Mouse (Mus musculus) limb, embryonic 15.5 days (tissue): Measurements from ENCODE around the gene Actl7a. TPM values are rescaled to one million over a fixed set of nuclear protein-coding genes. Genes with fewer than 3 reads are reported as not detected.

Experiments used
- ATAC-seq: fragments of 200-750 bp; cut with Nextera tagmentation; 2 replicates; pipeline ENCODE4 v1.8.0; 2017; ENCODE audit warnings: low read depth, moderate TSS enrichment; ENCODE audit not compliant: insufficient number of reproducible peaks, low FRiP score, low TSS enrichment
- H3K27ac ChIP-seq: fragments of 300-500 bp; sonication (generic); 2 replicates; pipeline ENCODE4 v1.5.1; 2015; ENCODE audit warnings: moderate library complexity, mild to moderate bottlenecking, inconsistent platforms
- H3K27me3 ChIP-seq: fragments of 300-500 bp; sonication (generic); 2 replicates; pipeline ENCODE4 v1.6.1; 2015; ENCODE audit warnings: inconsistent platforms
- H3K36me3 ChIP-seq: fragments of 300-500 bp; sonication (generic); 2 replicates; pipeline ENCODE4 v1.6.1; 2015; ENCODE audit warnings: inconsistent platforms
- H3K4me1 ChIP-seq: fragments of 300-500 bp; sonication (generic); 2 replicates; pipeline ENCODE4 v1.6.1; 2015; ENCODE audit warnings: inconsistent platforms
- H3K4me2 ChIP-seq: fragments of 300-500 bp; sonication (generic); 2 replicates; pipeline ENCODE4 v1.6.1; 2015; ENCODE audit warnings: mild to moderate bottlenecking, inconsistent platforms
- H3K4me3 ChIP-seq: fragments of 300-500 bp; sonication (generic); 2 replicates; pipeline ENCODE4 v1.5.1; 2015; ENCODE audit warnings: mild to moderate bottlenecking, inconsistent platforms
- H3K9ac ChIP-seq: fragments of 300-500 bp; sonication (generic); 2 replicates; pipeline ENCODE4 v1.6.1; 2015; ENCODE audit warnings: inconsistent platforms
- H3K9me3 ChIP-seq: fragments of 300-500 bp; sonication (generic); 2 replicates; pipeline ENCODE4 v1.6.1; 2016; ENCODE audit warnings: inconsistent platforms
- WGBS: fragments of 180-500 bp; shearing (Covaris S2); methylation state at CpG from one replicate; pipeline ENCODE4 v1.1.7; 2015; 5-methylcytosine and 5-hydroxymethylcytosine counted together
- polyA plus RNA-seq: library from polyadenylated mRNA; unstranded; fragments of >200 nt; fragmentation: Nextera tagmentation; extraction: Ambion mirVana; gene quantifications from 2 replicates; pipeline ENCODE4 v1.2.1, GENCODE M21; 2015

The Actl7a gene
- not detected in 2 replicates for polyA plus RNA-seq

- Histone ChIP-seq H3K36me3 (peaks cover 43% of the 10 kb centered on the region), H3K9ac (no peak within 1 kb of the TSS), H3K4me1 (no peaks in the 10 kb centered on the region), H3K27me3 (no peaks in the 10 kb centered on the region), H3K4me2 (no peak within 1 kb of the TSS), H3K27ac (no peak within 1 kb of the TSS), H3K4me3 (no peak within 1 kb of the TSS), H3K9me3 (no peaks in the 10 kb centered on the region)
- ATAC-seq, result no peak
- 96% methylated on average over 21 of the region's 21 CpGs for WGBS
Observed at GRCm38 (mm10) chr4:56743363-56744195, at the start of gene Actl7a. Gene Actl7a, plus strand, starts transcription at chr4:56743413.

- H3K36me3 ChIP-seq, result no peaks in the 10 kb centered on the region
- no peak overlapping the region for H3K4me3 ChIP-seq
- WGBS, result 78% methylated on average over 7 of the region's 7 CpGs
- H3K4me1 ChIP-seq, result no peaks in the 10 kb centered on the region
- no peak overlapping the region for H3K9ac ChIP-seq
- H3K27me3 ChIP-seq, result no peaks in the 10 kb centered on the region
- no peak for ATAC-seq
- no peak overlapping the region for H3K27ac ChIP-seq
- H3K4me2 ChIP-seq, result no peak overlapping the region
- no peaks in the 10 kb centered on the region for H3K9me3 ChIP-seq
Observed at GRCm38 (mm10) chr4:56696401-56696800, 46.8 kb upstream of the Actl7a start.

GRCm38 (mm10) chr4:56698671-56699070, 44.5 kb upstream of the Actl7a start:
- Histone ChIP-seq H3K27ac (no peak overlapping the region), H3K9me3 (no peaks in the 10 kb centered on the region), H3K4me3 (no peak overlapping the region), H3K9ac (no peak overlapping the region), H3K4me1 (no peaks in the 10 kb centered on the region), H3K4me2 (no peak overlapping the region), H3K27me3 (no peaks in the 10 kb centered on the region), H3K36me3 (no peaks in the 10 kb centered on the region)
- 57% methylated on average over 5 of the region's 5 CpGs for WGBS
- no peak for ATAC-seq

- Histone ChIP-seq H3K27ac (no peak overlapping the region), H3K9ac (no peak overlapping the region), H3K4me3 (no peak overlapping the region), H3K9me3 (no peaks in the 10 kb centered on the region), H3K27me3 (no peaks in the 10 kb centered on the region), H3K36me3 (no peaks in the 10 kb centered on the region), H3K4me2 (no peak overlapping the region), H3K4me1 (no peaks in the 10 kb centered on the region)
- WGBS, result 36% methylated on average over 10 of the region's 10 CpGs
- no peak for ATAC-seq
Observed at GRCm38 (mm10) chr4:56702234-56702633, 41.0 kb upstream of the Actl7a start.

GRCm38 (mm10) chr4:56713155-56713554, 30.1 kb upstream of the Actl7a start:
- WGBS, result 84% methylated on average over 3 of the region's 3 CpGs
- H3K9me3 ChIP-seq, result no peaks in the 10 kb centered on the region
- H3K27me3 ChIP-seq, result no peaks in the 10 kb centered on the region
- no peak overlapping the region for H3K4me3 ChIP-seq
- ATAC-seq, result no peak
- no peaks in the 10 kb centered on the region for H3K36me3 ChIP-seq
- H3K4me1 ChIP-seq, result peaks cover 5% of the 10 kb centered on the region; the same call in 1 of the 2 replicates
- no peak overlapping the region for H3K9ac ChIP-seq
- H3K27ac ChIP-seq, result no peak overlapping the region
- H3K4me2 ChIP-seq, result no peak overlapping the region

GRCm38 (mm10) chr4:56716801-56717200, 26.4 kb upstream of the Actl7a start:
- no peak for ATAC-seq
- no peak overlapping the region for H3K4me2 ChIP-seq
- H3K4me1 ChIP-seq, result peaks cover 8% of the 10 kb centered on the region; the same call in 1 of the 2 replicates
- H3K36me3 ChIP-seq, result no peaks in the 10 kb centered on the region
- no peaks in the 10 kb centered on the region for H3K9me3 ChIP-seq
- no peak overlapping the region for H3K4me3 ChIP-seq
- 60% methylated on average over 5 of the region's 5 CpGs for WGBS
- no peak overlapping the region for H3K27ac ChIP-seq
- H3K9ac ChIP-seq, result no peak overlapping the region
- H3K27me3 ChIP-seq, result no peaks in the 10 kb centered on the region

- ATAC-seq, result no peak
- Histone ChIP-seq H3K4me3 (no peak overlapping the region), H3K4me1 (peaks cover 8% of the 10 kb centered on the region; the same call in 1 of the 2 replicates), H3K9ac (no peak overlapping the region), H3K4me2 (no peak overlapping the region), H3K9me3 (no peaks in the 10 kb centered on the region), H3K27ac (no peak overlapping the region), H3K27me3 (no peaks in the 10 kb centered on the region), H3K36me3 (no peaks in the 10 kb centered on the region)
- WGBS, result 72% methylated on average over 3 of the region's 3 CpGs
Observed at GRCm38 (mm10) chr4:56717932-56718331, 25.3 kb upstream of the Actl7a start.

- Histone ChIP-seq H3K4me2 (no peak overlapping the region), H3K27ac (no peak overlapping the region), H3K27me3 (no peaks in the 10 kb centered on the region), H3K4me1 (peaks cover 8% of the 10 kb centered on the region; the same call in 1 of the 2 replicates), H3K9me3 (no peaks in the 10 kb centered on the region), H3K9ac (no peak overlapping the region), H3K4me3 (no peak overlapping the region), H3K36me3 (no peaks in the 10 kb centered on the region)
- 44% methylated on average over 12 of the region's 12 CpGs for WGBS
- ATAC-seq, result no peak
Observed at GRCm38 (mm10) chr4:56718573-56719442, 24.4 kb upstream of the Actl7a start.

GRCm38 (mm10) chr4:56719456-56719855, 23.8 kb upstream of the Actl7a start:
- H3K9me3 ChIP-seq, result no peaks in the 10 kb centered on the region
- no peaks in the 10 kb centered on the region for H3K36me3 ChIP-seq
- peaks cover 8% of the 10 kb centered on the region; the same call in 1 of the 2 replicates for H3K4me1 ChIP-seq
- WGBS, result 46% methylated on average over 9 of the region's 9 CpGs
- no peak overlapping the region for H3K9ac ChIP-seq
- H3K27me3 ChIP-seq, result no peaks in the 10 kb centered on the region
- ATAC-seq, result no peak
- H3K4me3 ChIP-seq, result no peak overlapping the region
- no peak overlapping the region for H3K4me2 ChIP-seq
- H3K27ac ChIP-seq, result no peak overlapping the region

- Histone ChIP-seq H3K4me2 (no peak overlapping the region), H3K27ac (no peak overlapping the region), H3K4me3 (no peak overlapping the region), H3K27me3 (no peaks in the 10 kb centered on the region), H3K4me1 (peaks cover 8% of the 10 kb centered on the region; the same call in 1 of the 2 replicates), H3K36me3 (no peaks in the 10 kb centered on the region), H3K9ac (no peak overlapping the region), H3K9me3 (no peaks in the 10 kb centered on the region)
- no peak for ATAC-seq
- 80% methylated on average over 9 of the region's 9 CpGs for WGBS
Observed at GRCm38 (mm10) chr4:56720403-56720802, 22.8 kb upstream of the Actl7a start.

GRCm38 (mm10) chr4:56721469-56721868, 21.7 kb upstream of the Actl7a start:
- no peak for ATAC-seq
- H3K36me3 ChIP-seq, result no peaks in the 10 kb centered on the region
- H3K4me1 ChIP-seq, result peaks cover 8% of the 10 kb centered on the region; the same call in 1 of the 2 replicates
- H3K9ac ChIP-seq, result no peak overlapping the region
- no peak overlapping the region for H3K4me2 ChIP-seq
- no peaks in the 10 kb centered on the region for H3K9me3 ChIP-seq
- WGBS, result 39% methylated on average over 3 of the region's 3 CpGs
- no peak overlapping the region for H3K27ac ChIP-seq
- no peak overlapping the region for H3K4me3 ChIP-seq
- H3K27me3 ChIP-seq, result no peaks in the 10 kb centered on the region

GRCm38 (mm10) chr4:56722346-56722745, 20.9 kb upstream of the Actl7a start:
- no peaks in the 10 kb centered on the region for H3K36me3 ChIP-seq
- peaks cover 8% of the 10 kb centered on the region; the same call in 1 of the 2 replicates for H3K4me1 ChIP-seq
- H3K4me2 ChIP-seq, result no peak overlapping the region
- H3K9me3 ChIP-seq, result no peaks in the 10 kb centered on the region
- H3K4me3 ChIP-seq, result no peak overlapping the region
- no peak overlapping the region for H3K9ac ChIP-seq
- no peak overlapping the region for H3K27ac ChIP-seq
- ATAC-seq, result no peak
- H3K27me3 ChIP-seq, result no peaks in the 10 kb centered on the region
- 69% methylated on average over 6 of the region's 6 CpGs for WGBS
